Mouse (Mus musculus): Measurements from ENCODE around the gene Rasgrf1.

GRCm38 (mm10) chr9:89900111-89900824, 9.4 kb upstream of the Rasgrf1 start:
- TF ChIP-seq POLR2A (IDR thresholded peaks at IDR 0.05; ENCODE audit: low read depth, low read length): no peak
- no peak for TF ChIP-seq CTCF (conservative IDR thresholded peaks at IDR 0.05; ENCODE audit: insufficient read depth, insufficient read length, low read depth, low read length)

All from kidney, adult 2 months (tissue).